Mouse (Mus musculus) brain, adult 2 months (tissue): ENCODE measurements at regions not wholly inside any gene's neighbourhood (a gene's known extent, or its start where the extent isn't known, plus 50 kb on each side); places are given as distances from the start of the nearest gene placed in this dataset.

ENCODE experiments used
- DNase-seq: peaks from one replicate; pipeline ENCODE4 v3.0.0; 2011; ENCODE audit warnings: low read depth, low spot score

GRCm38 (mm10) chr3:102661296-102661695, 73.0 kb upstream of the Tspan2 start:
- no peak for DNase-seq

GRCm38 (mm10) chr3:102663711-102664110, 70.6 kb upstream of the Tspan2 start:
- DNase-seq = no peak

- DNase-seq = no peak
Observed at GRCm38 (mm10) chr3:102664665-102665190, 69.6 kb upstream of the Tspan2 start.

GRCm38 (mm10) chr3:102667796-102668195, 66.5 kb upstream of the Tspan2 start:
- DNase-seq = no peak

GRCm38 (mm10) chr3:102668556-102668955, 65.8 kb upstream of the Tspan2 start:
- no peak for DNase-seq

- DNase-seq = no peak
Observed at GRCm38 (mm10) chr3:102669951-102670350, 64.4 kb upstream of the Tspan2 start.

GRCm38 (mm10) chr3:102670557-102670956, 63.8 kb upstream of the Tspan2 start:
- DNase-seq = no peak

- DNase-seq = no peak
Observed at GRCm38 (mm10) chr3:102670972-102671371, 63.4 kb upstream of the Tspan2 start.

- DNase-seq = no peak
Observed at GRCm38 (mm10) chr3:102673506-102673905, 60.8 kb upstream of the Tspan2 start.

GRCm38 (mm10) chr3:102674068-102674467, 60.3 kb upstream of the Tspan2 start:
- no peak for DNase-seq

GRCm38 (mm10) chr3:102676946-102677534, 57.3 kb upstream of the Tspan2 start:
- DNase-seq = peak; percentile 92

GRCm38 (mm10) chr3:102678516-102678915, 55.8 kb upstream of the Tspan2 start:
- DNase-seq = no peak

GRCm38 (mm10) chr3:102682424-102682823, 51.9 kb upstream of the Tspan2 start:
- DNase-seq = no peak

- DNase-seq = no peak
Observed at GRCm38 (mm10) chr3:102683541-102683940, 50.8 kb upstream of the Tspan2 start.
